Mouse (Mus musculus) small intestine, adult 2 months (tissue): Measurements from ENCODE around the gene Il25. TPM values are rescaled to one million over a fixed set of nuclear protein-coding genes. Genes with fewer than 3 reads are reported as not detected.
"Not testable (repeated sequence)": the region's sequence is repeated elsewhere in the genome, so short reads cannot be mapped to it uniquely, and the experiment has no call there.

ENCODE experiments used
- H3K27ac ChIP-seq: fragments of 200-500 bp; 2 replicates; pipeline ENCODE4 v1.5.1; 2012; ENCODE audit warnings: low read depth, low read length, control low read depth, inconsistent platforms; ENCODE audit not compliant: insufficient read depth
- H3K27me3 ChIP-seq: fragments of 200-500 bp; 2 replicates; pipeline ENCODE4 v1.6.1; 2012; ENCODE audit warnings: mild to moderate bottlenecking, moderate library complexity, low read length, inconsistent platforms; ENCODE audit not compliant: control insufficient read depth, insufficient read depth
- H3K36me3 ChIP-seq: fragments of 200-500 bp; 2 replicates; pipeline ENCODE4 v1.6.1; 2012; ENCODE audit warnings: mild to moderate bottlenecking, low read length, control low read depth, inconsistent platforms; ENCODE audit not compliant: control insufficient read depth, insufficient read depth
- H3K4me1 ChIP-seq: fragments of 200-500 bp; 2 replicates; pipeline ENCODE4 v1.6.1; 2012; ENCODE audit warnings: low read length, inconsistent platforms, mixed read lengths; ENCODE audit not compliant: control insufficient read depth, insufficient read depth, insufficient read length
- H3K4me3 ChIP-seq: fragments of 200-500 bp; 2 replicates; pipeline ENCODE4 v1.5.1; 2012; ENCODE audit warnings: low read depth, mild to moderate bottlenecking, control low read depth, inconsistent platforms, low read length, moderate library complexity
- CTCF ChIP-seq: fragments of 200-500 bp; IDR thresholded peaks from 2 replicates; pipeline ENCODE4 v1.5.1; 2012; ENCODE audit warnings: low read depth, mild to moderate bottlenecking, control low read depth, inconsistent platforms, low read length, moderate library complexity, mixed read lengths; ENCODE audit not compliant: insufficient replicate concordance, insufficient read length; ENCODE audit errors: extremely low read depth
- POLR2A ChIP-seq: fragments of 200-500 bp; IDR thresholded peaks from 2 replicates; pipeline ENCODE4 v1.6.1; 2012; ENCODE audit warnings: low read depth, mild to moderate bottlenecking, control low read depth, inconsistent platforms, low read length, moderate library complexity
- WGBS: fragments of 180-500 bp; shearing (Covaris S2); methylation state at CpG from one replicate; pipeline ENCODE4 v1.1.7; 2018; 5-methylcytosine and 5-hydroxymethylcytosine counted together
- polyA plus RNA-seq: library from polyadenylated mRNA; depleted of rRNA; stranded (reverse); fragments of >200 nt; gene quantifications from 2 replicates; pipeline ENCODE4 v1.2.3, GENCODE M21; 2012

Il25 gene
- polyA plus RNA-seq, 1 experiment: 1.1 TPM

DNA sequence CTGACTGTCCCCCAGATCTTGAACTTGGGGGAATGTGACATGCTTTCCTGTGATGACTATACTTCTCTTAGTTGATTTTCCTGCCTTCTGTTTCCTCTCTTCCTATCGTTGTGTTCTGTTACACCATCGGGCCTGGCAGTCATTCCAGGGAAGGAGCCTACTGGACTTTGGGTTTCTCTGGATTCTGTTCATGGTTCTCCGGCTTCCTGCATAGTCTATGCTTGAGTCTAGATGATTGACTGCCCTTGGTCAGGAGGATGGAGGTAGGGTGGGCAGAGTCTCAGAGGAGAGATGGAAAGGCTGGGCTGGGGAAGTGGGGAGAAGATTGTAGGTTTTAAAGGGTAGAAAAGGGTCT, 7.7 kb downstream of the Il25 start:
- no peaks in the 10 kb centered on the region for H3K36me3 ChIP-seq
- H3K27me3 ChIP-seq: no peaks in the 10 kb centered on the region
- WGBS: 65% methylated on average over 3 of the region's 3 CpGs
- no peak for TF ChIP-seq CTCF
- TF ChIP-seq POLR2A: no peak
- H3K27ac ChIP-seq: no peak overlapping the region
- H3K4me3 ChIP-seq: no peak overlapping the region
- no peaks in the 10 kb centered on the region for H3K4me1 ChIP-seq

DNA sequence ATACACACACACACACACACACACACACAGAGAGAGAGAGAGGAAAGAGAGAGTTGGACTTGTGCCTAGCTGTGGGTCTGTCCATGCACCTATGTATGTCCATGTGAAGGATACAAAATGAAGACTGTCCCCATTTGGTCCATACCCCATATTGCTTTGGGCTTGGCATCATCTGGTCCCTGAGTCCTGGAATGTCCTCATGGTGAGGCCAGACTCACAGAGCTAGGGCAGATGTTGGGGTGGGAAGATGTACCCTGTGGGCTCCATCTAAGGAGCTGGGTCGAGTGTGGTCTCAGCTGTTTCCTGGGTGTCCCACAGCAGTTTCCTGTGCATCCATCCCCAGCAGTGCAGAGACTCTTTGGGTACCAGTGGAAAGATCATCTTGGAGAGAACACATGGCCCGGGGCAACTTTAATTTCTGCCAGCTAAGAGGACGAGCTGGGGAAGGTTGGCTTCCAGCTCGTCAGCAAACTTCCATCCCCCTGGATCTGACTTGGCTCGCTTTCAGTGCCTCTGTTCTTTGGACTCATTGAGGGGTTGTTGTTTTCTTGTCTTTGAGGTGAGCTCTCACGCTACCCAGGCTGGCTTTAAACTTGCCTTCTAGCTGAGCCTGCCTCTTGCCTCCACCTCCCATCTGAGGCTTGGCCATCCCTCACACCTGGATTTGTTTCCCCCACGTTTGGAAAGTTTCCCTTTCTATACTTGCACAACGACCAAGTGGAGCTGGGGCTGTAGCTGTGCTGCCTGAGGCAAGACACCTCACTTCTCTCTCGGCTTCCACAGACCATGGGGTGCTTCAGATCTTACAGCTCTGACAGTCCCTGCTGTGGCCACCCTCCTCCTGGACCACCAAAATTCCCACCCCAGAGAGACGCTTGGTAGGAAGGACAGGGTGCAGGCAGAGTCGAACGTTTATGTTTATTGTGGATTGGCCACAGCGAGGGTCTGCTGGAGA, 8.8 kb downstream of the Il25 start:
- 35% methylated on average over 13 of the region's 13 CpGs for WGBS
- no peaks in the 10 kb centered on the region for H3K27me3 ChIP-seq
- no peak overlapping the region for H3K27ac ChIP-seq
- H3K4me3 ChIP-seq: no peak overlapping the region
- no peaks in the 10 kb centered on the region for H3K4me1 ChIP-seq
- TF ChIP-seq POLR2A (no peak), CTCF (no peak)
- no peaks in the 10 kb centered on the region for H3K36me3 ChIP-seq

DNA sequence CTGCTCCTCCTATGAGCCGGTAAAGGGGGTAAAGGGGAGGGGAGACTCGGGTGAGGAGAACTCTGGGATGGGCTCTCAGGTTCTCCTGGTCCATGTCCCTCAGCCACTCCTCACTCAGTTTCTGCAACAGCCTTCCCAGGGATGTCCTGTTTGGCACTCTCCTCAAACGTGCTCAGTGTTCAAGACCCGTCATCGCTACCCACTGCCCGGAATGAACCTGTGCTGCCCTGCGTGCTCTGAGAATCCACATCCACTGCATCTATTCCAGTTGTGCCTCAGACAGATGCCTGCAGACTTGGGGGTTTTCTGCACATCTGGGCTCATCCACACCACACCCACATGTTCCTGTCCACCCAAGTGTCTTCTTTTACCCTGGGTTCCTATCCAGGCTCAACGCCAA, 10.0 kb downstream of the Il25 start:
- 87% methylated on average over 8 of the region's 8 CpGs for WGBS
- no peak for TF ChIP-seq CTCF
- no peak for TF ChIP-seq POLR2A
- Histone ChIP-seq H3K36me3 (no peaks in the 10 kb centered on the region), H3K4me1 (no peaks in the 10 kb centered on the region), H3K27me3 (no peaks in the 10 kb centered on the region), H3K4me3 (no peak overlapping the region), H3K27ac (no peak overlapping the region)

DNA sequence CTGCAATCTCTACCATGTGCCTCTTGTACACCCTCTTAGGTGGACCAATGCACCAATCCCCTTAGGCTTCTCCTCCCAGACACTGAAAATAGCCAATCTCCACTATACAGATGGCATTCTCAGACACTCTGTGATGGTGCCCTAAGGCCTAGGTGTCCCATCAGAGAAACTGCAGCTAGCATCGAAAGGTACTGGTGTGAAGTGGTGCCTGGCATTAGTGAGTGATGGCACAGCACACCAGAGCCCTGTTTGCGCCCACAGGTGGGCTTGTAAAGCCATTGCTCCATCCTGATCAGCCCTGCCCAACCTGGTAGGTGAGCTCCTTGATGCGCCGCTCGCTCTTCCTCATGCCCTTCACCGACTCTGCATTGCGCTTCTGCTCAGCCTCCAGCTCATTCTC, 11.5 kb downstream of the Il25 start:
- 92% methylated on average over 7 of the region's 7 CpGs for WGBS
- TF ChIP-seq CTCF (no peak), POLR2A (no peak)
- H3K4me3 ChIP-seq: no peak overlapping the region
- no peak overlapping the region for H3K27ac ChIP-seq
- no peaks in the 10 kb centered on the region for H3K27me3 ChIP-seq
- H3K4me1 ChIP-seq: no peaks in the 10 kb centered on the region
- no peaks in the 10 kb centered on the region for H3K36me3 ChIP-seq

DNA sequence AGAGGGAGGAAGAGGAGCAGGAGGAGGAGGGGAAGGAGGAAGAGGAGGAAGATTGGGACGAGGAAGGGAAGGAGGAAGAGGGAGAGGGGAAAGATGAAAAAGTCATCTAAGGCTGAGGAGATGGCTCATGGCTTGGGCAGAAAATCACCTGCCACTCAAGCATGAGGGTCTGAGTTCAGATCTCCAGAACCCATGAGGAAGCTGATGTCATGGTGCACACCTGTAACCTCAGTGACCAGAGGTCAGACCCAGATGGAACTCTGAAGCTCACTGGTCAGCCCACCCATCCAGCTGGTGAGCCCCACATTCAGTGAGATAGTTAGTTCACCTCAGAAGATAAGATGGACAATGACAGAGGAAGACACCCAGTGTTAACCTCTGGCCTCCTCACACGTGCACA, 12.4 kb downstream of the Il25 start:
- WGBS: 56% methylated on average over 2 of the region's 2 CpGs
- no peaks in the 10 kb centered on the region for H3K27me3 ChIP-seq
- no peaks in the 10 kb centered on the region for H3K4me1 ChIP-seq
- H3K4me3 ChIP-seq: no peak overlapping the region
- no peaks in the 10 kb centered on the region for H3K36me3 ChIP-seq
- no peak overlapping the region for H3K27ac ChIP-seq
- TF ChIP-seq POLR2A: no peak
- TF ChIP-seq CTCF: no peak

DNA sequence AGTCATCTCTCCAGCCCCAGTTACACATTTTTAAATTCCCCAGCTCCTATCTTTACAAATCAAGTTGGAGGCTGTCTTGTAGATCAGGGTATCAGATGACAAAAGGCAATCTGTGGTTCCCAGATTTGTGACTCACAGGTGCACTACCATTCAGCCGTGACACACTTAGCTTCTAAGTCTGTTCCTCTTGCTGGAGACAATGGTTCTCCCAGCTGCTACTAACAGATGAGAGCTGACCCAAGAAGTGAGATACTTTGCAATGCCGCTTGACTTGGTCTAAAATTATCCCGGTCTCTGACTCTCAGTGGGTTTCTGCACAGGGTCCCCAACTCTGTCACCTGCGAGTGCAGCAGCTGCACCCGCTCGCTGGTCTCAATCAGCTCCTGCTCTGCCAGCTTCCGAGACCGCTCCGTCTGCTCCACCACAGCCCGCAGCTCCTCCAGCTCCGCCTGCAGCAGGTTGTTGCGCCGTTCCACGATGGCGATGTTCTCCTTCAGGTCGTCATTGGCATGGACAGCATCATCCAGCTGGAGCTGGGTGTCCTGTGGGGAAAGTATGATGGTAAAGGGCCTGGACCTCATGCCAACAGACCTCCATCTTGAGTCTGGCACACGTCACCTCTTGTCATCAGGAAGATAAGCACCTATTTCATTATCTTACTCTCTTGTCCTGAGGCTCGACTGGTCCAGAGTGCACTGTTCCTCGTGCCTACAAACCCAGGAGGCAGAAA, 13.6 kb downstream of the Il25 start:
- Histone ChIP-seq H3K27ac (no peak overlapping the region), H3K36me3 (no peaks in the 10 kb centered on the region), H3K4me1 (no peaks in the 10 kb centered on the region), H3K27me3 (no peaks in the 10 kb centered on the region), H3K4me3 (no peak overlapping the region)
- TF ChIP-seq POLR2A (no peak), CTCF (no peak)
- WGBS: 77% methylated on average over 19 of the region's 19 CpGs

DNA sequence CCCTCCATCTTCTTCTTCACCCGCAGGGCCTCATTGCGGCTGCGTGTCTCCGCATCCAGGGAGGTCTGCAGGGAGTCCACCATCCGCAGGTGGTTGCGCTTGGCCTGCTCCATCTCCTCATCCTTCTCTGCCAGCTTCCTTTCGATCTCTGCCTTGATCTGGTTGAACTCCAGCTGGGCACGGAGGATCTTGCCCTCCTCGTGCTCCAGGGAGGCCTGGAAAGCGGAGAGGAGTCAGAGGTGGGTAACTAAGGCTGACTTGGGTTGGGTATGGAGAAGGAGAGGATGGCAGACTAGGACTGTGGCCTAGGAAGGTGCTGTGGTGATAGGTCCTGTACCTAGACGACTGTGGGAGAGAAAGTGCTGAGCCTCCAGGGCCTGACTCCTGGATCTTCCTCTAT, 14.5 kb downstream of the Il25 start:
- not testable (repeated sequence) for H3K4me1 ChIP-seq, H3K27me3 ChIP-seq, H3K36me3 ChIP-seq, H3K4me3 ChIP-seq, H3K27ac ChIP-seq
- 89% methylated on average over 11 of the region's 11 CpGs for WGBS
